18 mouse cellular contexts compared by ENCODE assay signal in genomic region chr12:113327851-113328250, GRCm38 (mm10).
"Had no signal": no experiment of that assay in that cellular context is flagged by ENCODE, and none has a peak within 500 bp of the region (broad histone marks: within the 10 kb centered on the region; RNA-seq: fewer than 3 reads in every experiment).

No protein-coding gene starts in this region.

- DNase-seq: kidney, adult 11 months; kidney, adult 8-10 months; kidney, postnatal 10 days; kidney, postnatal 36 days; liver; lung, adult 18-20 months; thymus, adult 18-20 months; thymus, postnatal 4 days had no signal

- H3K27me3 ChIP-seq: kidney, embryonic 15.5 days; limb, embryonic 13.5 days; liver, embryonic 12.5 days; liver, embryonic 15.5 days; lung, embryonic 15.5 days; midbrain, embryonic 13.5 days had no signal

- H3K27ac ChIP-seq: kidney, embryonic 15.5 days; limb, embryonic 10.5 days; limb, embryonic 13.5 days; liver, embryonic 12.5 days; liver, embryonic 15.5 days; lung, embryonic 15.5 days; macrophage; midbrain, embryonic 10.5 days; midbrain, embryonic 13.5 days had no signal

- ATAC-seq: liver, embryonic 12.5 days; midbrain, embryonic 16.5 days had no signal

- H3K9ac ChIP-seq: kidney, embryonic 15.5 days; limb, embryonic 13.5 days; liver, embryonic 12.5 days; liver, embryonic 15.5 days; lung, embryonic 15.5 days; midbrain, embryonic 13.5 days had no signal

- H3K4me3 ChIP-seq: kidney, embryonic 15.5 days; limb, embryonic 10.5 days; limb, embryonic 13.5 days; liver, embryonic 12.5 days; liver, embryonic 15.5 days; lung, embryonic 15.5 days; midbrain, embryonic 10.5 days; midbrain, embryonic 13.5 days had no signal

- H3K9me3 ChIP-seq: kidney, embryonic 15.5 days; limb, embryonic 10.5 days; limb, embryonic 13.5 days; liver, embryonic 12.5 days; liver, embryonic 15.5 days; lung, embryonic 15.5 days; midbrain, embryonic 10.5 days; midbrain, embryonic 13.5 days had no signal

- H3K36me3 ChIP-seq: kidney, embryonic 15.5 days; limb, embryonic 10.5 days; limb, embryonic 13.5 days; liver, embryonic 12.5 days; liver, embryonic 15.5 days; lung, embryonic 15.5 days; midbrain, embryonic 10.5 days; midbrain, embryonic 13.5 days had no signal

- H3K4me1 ChIP-seq: kidney, embryonic 15.5 days; limb, embryonic 10.5 days; limb, embryonic 13.5 days; liver, embryonic 12.5 days; liver, embryonic 15.5 days; midbrain, embryonic 10.5 days; midbrain, embryonic 13.5 days had no signal

- H3K4me2 ChIP-seq: kidney, embryonic 15.5 days; limb, embryonic 13.5 days; liver, embryonic 12.5 days; liver, embryonic 15.5 days; lung, embryonic 15.5 days; midbrain, embryonic 13.5 days had no signal
